Mouse (Mus musculus) neural tube, embryonic 11.5 days (tissue): ENCODE results near the gene Adam22. TPM values are rescaled to one million over a fixed set of nuclear protein-coding genes. Genes with fewer than 3 reads are reported as not detected.

Experiments
- ATAC-seq: fragments of 200-750 bp; cut with Nextera tagmentation; 2 replicates; pipeline ENCODE4 v1.8.0; 2017; ENCODE audit warnings: moderate number of reproducible peaks, mild to moderate bottlenecking, moderate TSS enrichment, moderate library complexity; ENCODE audit not compliant: insufficient read depth, low FRiP score, low TSS enrichment
- DNase-seq: peaks from one replicate; pipeline ENCODE4 v3.0.0-alpha.2; 2015; ENCODE audit warnings: low spot score
- H3K27ac ChIP-seq: fragments of 300-500 bp; sonication (generic); 2 replicates; pipeline ENCODE4 v1.5.1; 2014; ENCODE audit warnings: low read depth, mild to moderate bottlenecking, low read length
- H3K27me3 ChIP-seq: fragments of 300-500 bp; sonication (generic); 2 replicates; pipeline ENCODE4 v1.6.1; 2014; ENCODE audit warnings: mild to moderate bottlenecking, low read length, mixed read lengths; ENCODE audit not compliant: control insufficient read depth, insufficient read depth
- H3K36me3 ChIP-seq: fragments of 300-500 bp; sonication (generic); 2 replicates; pipeline ENCODE4 v1.6.1; 2014; ENCODE audit warnings: mild to moderate bottlenecking, low read length, moderate library complexity, mixed read lengths; ENCODE audit not compliant: control insufficient read depth, insufficient read depth
- H3K4me1 ChIP-seq: fragments of 300-500 bp; sonication (generic); 2 replicates; pipeline ENCODE4 v1.6.1; 2014; ENCODE audit warnings: low read length, mixed read lengths; ENCODE audit not compliant: control insufficient read depth, insufficient read depth
- H3K4me2 ChIP-seq: fragments of 300-500 bp; sonication (generic); 2 replicates; pipeline ENCODE4 v1.6.1; 2014; ENCODE audit warnings: low read depth, mild to moderate bottlenecking, moderate library complexity
- H3K4me3 ChIP-seq: fragments of 300-500 bp; sonication (generic); 2 replicates; pipeline ENCODE4 v1.5.1; 2014; ENCODE audit warnings: low read depth, low read length
- H3K9ac ChIP-seq: fragments of 300-500 bp; sonication (generic); 2 replicates; pipeline ENCODE4 v1.6.1; 2014; ENCODE audit warnings: mild to moderate bottlenecking, low read length
- H3K9me3 ChIP-seq: fragments of 300-500 bp; sonication (generic); 2 replicates; pipeline ENCODE4 v1.6.1; 2016; ENCODE audit warnings: low read length; ENCODE audit not compliant: control insufficient read depth
- WGBS: fragments of 180-500 bp; shearing (Covaris S2); extraction: QIAGEN DNeasy Blood & Tissue Kit; methylation state at CpG from one replicate; pipeline ENCODE4 v1.1.7; 2014; 5-methylcytosine and 5-hydroxymethylcytosine counted together
- polyA plus RNA-seq: library from polyadenylated mRNA; unstranded; fragments of >200 nt; fragmentation: Nextera tagmentation; extraction: Ambion mirVana; gene quantifications from 2 replicates; pipeline ENCODE4 v1.2.1, GENCODE M21; 2014

Adam22 gene
- polyA plus RNA-seq, 1 experiment from 2014 or later = 15.9 TPM

DNA sequence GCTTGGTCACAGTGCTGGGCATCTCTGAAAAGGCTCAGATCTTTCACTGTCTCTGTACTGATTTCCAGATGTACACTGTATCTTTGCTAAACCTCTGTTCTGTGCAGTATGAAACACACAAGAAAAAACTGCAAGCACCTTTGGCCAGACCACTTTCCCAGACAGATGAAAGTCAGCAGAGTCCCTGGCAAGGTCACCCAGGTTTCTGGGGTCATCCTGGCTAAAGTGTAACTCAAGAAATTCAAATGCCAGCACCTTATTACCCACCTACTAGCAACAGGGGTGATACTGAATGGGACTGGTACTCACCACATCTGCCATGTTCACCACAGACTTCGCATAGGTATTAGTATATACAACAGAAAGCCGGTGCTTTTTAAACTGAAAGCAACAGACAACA is 221.8 kb downstream of the Adam22 start:
- no peak for ATAC-seq
- no peaks in the 10 kb centered on the region for H3K36me3 ChIP-seq
- 90% methylated on average over 2 of the region's 2 CpGs for WGBS

DNA sequence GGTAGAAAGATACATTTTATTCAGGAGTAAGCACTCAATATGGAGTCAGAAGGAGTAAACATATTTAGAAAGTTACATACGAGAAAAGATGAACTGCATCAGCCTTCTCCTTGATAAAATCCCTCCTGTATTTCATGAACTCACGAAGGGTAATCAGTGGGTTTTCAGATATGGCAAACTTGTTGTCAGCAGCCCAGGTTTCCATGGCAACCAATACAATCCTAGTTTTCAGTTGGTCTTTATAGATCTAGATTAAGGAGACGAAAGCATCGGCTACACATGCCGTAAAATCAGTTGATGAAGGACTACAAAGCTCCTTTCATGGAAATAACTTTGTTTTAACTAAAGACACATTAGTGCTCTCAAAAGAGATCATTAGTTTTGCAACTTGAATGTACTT is 222.5 kb downstream of the Adam22 start:
- H3K4me3 ChIP-seq = no peak overlapping the region
- no peaks in the 10 kb centered on the region for H3K36me3 ChIP-seq
- no peak overlapping the region for H3K27ac ChIP-seq
- no peaks in the 10 kb centered on the region for H3K4me1 ChIP-seq
- ATAC-seq (peak; percentile 32; the same call in 1 of the 2 replicates), DNase-seq (no peak)
- no peaks in the 10 kb centered on the region for H3K27me3 ChIP-seq
- WGBS = 45% methylated on average over 5 of the region's 5 CpGs
- no peaks in the 10 kb centered on the region for H3K9me3 ChIP-seq
- no peak overlapping the region for H3K4me2 ChIP-seq
- H3K9ac ChIP-seq = no peak overlapping the region

More for the DNA sequence above, 221.8 kb downstream of the Adam22 start:
- H3K9me3 ChIP-seq = no peaks in the 10 kb centered on the region
- H3K27ac ChIP-seq = no peak overlapping the region
- H3K9ac ChIP-seq = no peak overlapping the region
- no peak overlapping the region for H3K4me3 ChIP-seq
- DNase-seq = no peak
- H3K4me1 ChIP-seq = no peaks in the 10 kb centered on the region
- no peak overlapping the region for H3K4me2 ChIP-seq
- no peaks in the 10 kb centered on the region for H3K27me3 ChIP-seq

DNA sequence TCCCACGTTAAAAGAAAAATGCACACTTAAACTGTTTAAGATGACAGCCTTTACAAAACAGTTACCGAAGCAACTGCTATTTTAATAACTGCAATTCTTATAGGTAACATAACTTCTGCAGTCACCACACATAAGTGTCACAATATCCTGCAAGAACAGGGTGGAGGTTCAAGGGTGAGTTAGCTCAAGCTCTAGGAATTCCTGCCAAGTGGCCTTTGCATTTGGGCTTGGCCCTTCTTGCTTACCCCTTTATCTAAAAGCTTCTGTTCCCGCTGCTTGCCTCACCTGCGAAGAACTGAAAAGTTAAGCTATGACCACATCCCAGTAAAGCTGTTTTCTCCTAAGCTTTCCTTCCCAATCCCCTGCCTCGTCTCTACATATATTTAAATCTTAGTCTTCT is 235.4 kb downstream of the Adam22 start:
- 85% methylated on average over 5 of the region's 5 CpGs for WGBS
- no peaks in the 10 kb centered on the region for H3K4me1 ChIP-seq
- H3K9ac ChIP-seq = no peak overlapping the region
- DNase-seq = no peak
- H3K27me3 ChIP-seq = no peaks in the 10 kb centered on the region
- H3K4me2 ChIP-seq = no peak overlapping the region
- H3K4me3 ChIP-seq = no peak overlapping the region
- no peaks in the 10 kb centered on the region for H3K9me3 ChIP-seq
- H3K27ac ChIP-seq = no peak overlapping the region
- no peaks in the 10 kb centered on the region for H3K36me3 ChIP-seq
- no peak for ATAC-seq

DNA sequence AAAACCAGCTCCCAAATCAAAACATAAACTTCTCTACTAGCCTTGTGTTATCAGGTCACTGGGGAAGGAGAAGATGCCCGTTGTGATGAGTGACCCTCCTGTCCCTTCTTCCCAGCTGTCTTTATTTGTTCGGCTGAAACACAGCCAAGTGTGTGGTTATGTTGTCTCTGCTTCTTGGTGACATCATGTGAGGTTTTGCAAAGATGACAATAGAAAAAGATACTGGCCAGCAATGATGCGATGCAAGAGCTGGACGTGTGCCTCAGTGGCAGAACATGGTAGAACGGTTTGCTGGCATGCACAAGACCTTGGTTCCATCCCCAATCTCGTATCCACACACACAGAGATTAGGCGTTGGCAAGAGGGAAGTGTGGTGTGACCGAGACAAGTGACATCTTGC is 236.0 kb downstream of the Adam22 start:
- Histone ChIP-seq H3K4me2 (no peak overlapping the region), H3K27ac (no peak overlapping the region), H3K9me3 (no peaks in the 10 kb centered on the region), H3K27me3 (no peaks in the 10 kb centered on the region), H3K4me1 (no peaks in the 10 kb centered on the region), H3K4me3 (no peak overlapping the region), H3K9ac (no peak overlapping the region), H3K36me3 (no peaks in the 10 kb centered on the region)
- ATAC-seq (no peak), DNase-seq (no peak)
- 84% methylated on average over 8 of the region's 8 CpGs for WGBS

DNA sequence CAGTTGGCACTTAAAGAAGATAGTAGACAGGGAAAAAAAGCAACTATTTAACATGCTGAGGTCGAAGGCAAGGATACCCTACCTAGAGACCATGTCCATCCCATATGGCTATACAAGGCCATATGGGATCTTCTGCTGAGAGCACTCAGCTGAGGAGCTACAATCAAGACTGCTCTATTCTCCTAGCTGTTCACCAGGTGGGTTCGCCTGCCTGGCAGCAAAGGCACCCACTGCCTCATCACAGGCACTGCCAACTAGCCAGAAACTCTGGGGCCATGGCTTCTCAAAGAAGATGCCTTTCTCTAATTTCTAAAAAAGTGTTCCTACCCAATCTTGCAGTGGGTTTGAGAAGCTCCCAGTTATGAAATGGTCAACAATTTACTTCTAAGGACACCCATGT is 238.2 kb downstream of the Adam22 start:
- H3K4me2 ChIP-seq = no peak overlapping the region
- H3K9ac ChIP-seq = no peak overlapping the region
- no peaks in the 10 kb centered on the region for H3K9me3 ChIP-seq
- H3K36me3 ChIP-seq = no peaks in the 10 kb centered on the region
- no peak overlapping the region for H3K4me3 ChIP-seq
- no peaks in the 10 kb centered on the region for H3K27me3 ChIP-seq
- H3K27ac ChIP-seq = no peak overlapping the region
- DNase-seq (no peak), ATAC-seq (no peak)
- no peaks in the 10 kb centered on the region for H3K4me1 ChIP-seq
- WGBS = 81% methylated on average over 2 of the region's 2 CpGs

DNA sequence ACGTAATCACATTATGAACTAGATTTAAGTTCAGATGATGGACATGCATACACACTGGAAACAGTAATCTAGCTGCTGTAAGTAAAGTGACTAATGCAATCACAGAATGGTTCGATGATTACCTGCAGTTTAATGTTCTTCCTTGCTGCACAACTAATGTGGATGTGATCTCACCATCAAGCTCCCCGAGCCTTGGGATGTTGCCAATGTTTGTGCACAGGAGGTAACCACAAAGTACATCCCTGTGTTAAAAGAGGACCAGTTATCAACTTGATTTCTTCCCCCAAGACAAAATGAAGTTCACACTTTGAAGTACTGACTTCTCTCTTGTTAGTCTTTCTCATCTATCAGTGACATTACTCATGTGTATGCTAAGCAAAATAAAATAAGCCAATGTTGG is 247.0 kb downstream of the Adam22 start:
- WGBS = 92% methylated on average over 3 of the region's 3 CpGs
- H3K4me2 ChIP-seq = no peak overlapping the region
- no peaks in the 10 kb centered on the region for H3K36me3 ChIP-seq
- no peaks in the 10 kb centered on the region for H3K27me3 ChIP-seq
- no peak overlapping the region for H3K9ac ChIP-seq
- ATAC-seq (no peak), DNase-seq (no peak)
- H3K27ac ChIP-seq = no peak overlapping the region
- H3K9me3 ChIP-seq = no peaks in the 10 kb centered on the region
- no peaks in the 10 kb centered on the region for H3K4me1 ChIP-seq
- no peak overlapping the region for H3K4me3 ChIP-seq

DNA sequence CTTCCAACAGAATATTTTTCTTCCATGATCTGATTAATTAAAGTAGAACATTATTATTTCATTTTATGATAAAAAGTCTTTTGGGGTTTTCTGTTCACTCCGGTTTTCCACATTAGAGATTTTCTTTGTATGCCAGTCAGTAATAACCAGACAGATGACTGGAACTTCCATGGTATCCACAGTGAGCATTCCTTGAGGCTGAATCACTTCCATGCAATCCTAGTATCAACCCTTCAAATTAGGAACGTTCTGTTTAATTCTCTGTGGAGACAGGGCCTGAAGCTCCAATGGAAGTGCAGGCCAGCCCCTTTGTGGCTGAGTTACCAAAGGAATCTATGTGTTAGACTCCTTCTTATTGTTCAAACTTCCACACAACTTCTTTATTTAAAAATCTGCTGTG is 247.9 kb downstream of the Adam22 start:
- ATAC-seq (no peak), DNase-seq (no peak)
- Histone ChIP-seq H3K4me3 (no peak overlapping the region), H3K9ac (no peak overlapping the region), H3K4me2 (no peak overlapping the region), H3K9me3 (no peaks in the 10 kb centered on the region; the same call in 1 of the 2 replicates), H3K27me3 (no peaks in the 10 kb centered on the region), H3K27ac (no peak overlapping the region), H3K4me1 (no peaks in the 10 kb centered on the region), H3K36me3 (no peaks in the 10 kb centered on the region)
- WGBS = 83% methylated on average over 2 of the region's 2 CpGs

DNA sequence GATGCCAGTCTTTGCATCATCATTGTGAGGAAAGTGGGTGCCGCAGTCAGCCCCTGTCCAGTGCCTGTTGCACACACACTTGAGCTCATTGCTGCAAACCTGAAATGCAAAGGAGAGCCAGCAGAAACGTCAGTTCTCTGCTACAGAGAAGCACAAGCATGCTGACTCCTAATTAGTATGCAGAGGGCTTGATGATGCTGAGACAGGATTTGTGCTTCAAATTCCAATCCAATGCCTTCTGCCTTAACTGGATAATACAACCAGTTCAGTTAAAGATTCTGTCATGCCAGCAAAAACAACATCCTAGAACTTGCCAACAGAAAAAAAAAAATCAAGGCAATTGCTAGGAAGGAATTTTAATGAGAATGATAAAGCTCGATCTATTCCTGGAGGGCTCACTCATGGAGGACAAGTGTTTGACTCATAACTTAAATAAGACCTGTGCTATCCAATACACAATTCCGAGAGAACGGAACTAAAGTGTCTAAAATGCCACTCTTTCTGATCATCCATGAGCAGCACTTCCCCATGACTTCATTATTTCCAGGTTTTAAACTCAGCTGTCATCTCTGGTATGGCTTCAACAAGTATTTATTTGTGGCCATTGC is 251.3 kb downstream of the Adam22 start:
- DNase-seq (no peak), ATAC-seq (no peak)
- Histone ChIP-seq H3K4me1 (no peaks in the 10 kb centered on the region), H3K9me3 (no peaks in the 10 kb centered on the region; the same call in 1 of the 2 replicates), H3K4me2 (no peak overlapping the region), H3K27ac (no peak overlapping the region), H3K9ac (no peak overlapping the region), H3K27me3 (no peaks in the 10 kb centered on the region), H3K36me3 (no peaks in the 10 kb centered on the region), H3K4me3 (no peak overlapping the region)
- 85% methylated on average over 5 of the region's 5 CpGs for WGBS

DNA sequence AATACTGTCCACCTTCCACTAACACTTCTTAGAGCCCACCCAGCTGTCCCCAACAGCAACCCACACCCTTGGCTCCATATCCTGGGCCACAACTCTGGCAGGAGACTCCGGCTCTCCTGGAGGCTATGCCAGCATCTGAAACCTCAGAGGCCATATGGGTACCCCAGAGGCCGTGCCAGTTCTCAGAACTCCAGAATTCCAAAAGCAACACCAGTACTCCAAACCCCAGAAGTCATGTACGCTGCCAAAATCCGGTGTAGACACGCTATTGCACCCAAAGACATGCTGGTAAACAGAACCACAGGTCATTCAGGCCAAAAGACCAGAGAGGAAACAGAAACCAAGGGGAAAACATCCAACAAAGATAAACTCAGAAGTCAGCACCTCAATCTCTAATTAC is 255.7 kb downstream of the Adam22 start:
- Histone ChIP-seq H3K4me2 (no peak overlapping the region), H3K27me3 (no peaks in the 10 kb centered on the region), H3K4me3 (no peak overlapping the region), H3K9me3 (no peaks in the 10 kb centered on the region; the same call in 1 of the 2 replicates), H3K9ac (no peak overlapping the region), H3K36me3 (no peaks in the 10 kb centered on the region), H3K4me1 (no peaks in the 10 kb centered on the region), H3K27ac (no peak overlapping the region)
- 91% methylated on average over 5 of the region's 5 CpGs for WGBS
- DNase-seq = no peak
- ATAC-seq = no peak
